Mouse (Mus musculus) megakaryocyte, embryonic 14.5 days (primary cell): ENCODE results near the gene Coq9. TPM values are rescaled to one million over a fixed set of nuclear protein-coding genes. Genes with fewer than 3 reads are reported as not detected.
A peak's percentile ranks its signal among the peaks of the same experiment; 100 is the strongest.
"Not testable (repeated sequence)": the region's sequence is repeated elsewhere in the genome, so short reads cannot be mapped to it uniquely, and the experiment has no call there.

Experiments used
- H3K27me3 ChIP-seq: replicated peaks from 2 replicates; pipeline ENCODE3; 2012; ENCODE audit warnings: inconsistent platforms
- H3K36me3 ChIP-seq: replicated peaks from 2 replicates; pipeline ENCODE3; 2012; ENCODE audit warnings: low read length, inconsistent platforms, mixed read lengths
- H3K4me1 ChIP-seq: 2 replicates; pipeline ENCODE4 v1.6.1; 2012; ENCODE audit warnings: inconsistent platforms
- H3K4me3 ChIP-seq: replicated peaks from 2 replicates; pipeline ENCODE3; 2012; ENCODE audit warnings: moderate library complexity, mild to moderate bottlenecking, inconsistent platforms
- H3K9me3 ChIP-seq: 2 replicates; pipeline ENCODE4 v1.6.1; 2012; ENCODE audit warnings: inconsistent platforms
- FLI1 ChIP-seq: IDR thresholded peaks from 2 replicates; pipeline ENCODE4 v1.6.1; 2012; ENCODE audit warnings: low read length, inconsistent platforms, mixed read lengths
- GATA1 ChIP-seq: IDR thresholded peaks from 3 replicates; pipeline ENCODE4 v1.6.1; 2012; ENCODE audit warnings: mixed read lengths, low read length, inconsistent platforms, borderline replicate concordance
- polyA plus RNA-seq: library from polyadenylated mRNA; stranded (reverse); fragments of >175 nt; gene quantifications from 2 replicates; pipeline ENCODE4 v1.2.3, GENCODE M21; 2012; ENCODE audit warnings: low replicate concordance; ENCODE audit not compliant: insufficient read depth

Gene Coq9
- polyA plus RNA-seq, 1 experiment, result 62.7 TPM

GRCm38 (mm10) chr8:94850049-94850448 is 11.9 kb downstream of the Coq9 start:
- Histone ChIP-seq H3K4me3 (no peak overlapping the region), H3K9me3 (no peaks in the 10 kb centered on the region), H3K27me3 (no peaks in the 10 kb centered on the region), H3K36me3 (peaks cover 97% of the 10 kb centered on the region), H3K4me1 (0 out of 2 replicates have a peak, but pooled peaks cover 3% of the 10 kb centered on the region)
- TF ChIP-seq FLI1 (no peak), GATA1 (no peak)

GRCm38 (mm10) chr8:94854761-94855160 is 16.6 kb downstream of the Coq9 start:
- H3K9me3 ChIP-seq, H3K4me3 ChIP-seq, H3K27me3 ChIP-seq: not testable (repeated sequence)
- peaks cover 67% of the 10 kb centered on the region for H3K36me3 ChIP-seq
- H3K4me1 ChIP-seq, result peaks cover 21% of the 10 kb centered on the region

GRCm38 (mm10) chr8:94857011-94857345 is 18.9 kb downstream of the Coq9 start:
- no peak for TF ChIP-seq GATA1
- TF ChIP-seq FLI1, result no peak
- H3K36me3 ChIP-seq, result peaks cover 67% of the 10 kb centered on the region
- no peaks in the 10 kb centered on the region for H3K27me3 ChIP-seq
- H3K4me1 ChIP-seq, result peaks cover 30% of the 10 kb centered on the region
- H3K9me3 ChIP-seq, result no peaks in the 10 kb centered on the region
- H3K4me3 ChIP-seq, result peak overlapping the region; percentile 99

GRCm38 (mm10) chr8:94857346-94858173 is 19.4 kb downstream of the Coq9 start, which contains the start of gene Polr2c:
Polr2c (plus strand) TSS chr8:94857450.
- Histone ChIP-seq H3K27me3 (no peaks in the 10 kb centered on the region), H3K4me3 (peak within 1 kb of the TSS; percentile 99), H3K36me3 (peaks cover 67% of the 10 kb centered on the region), H3K4me1 (peaks cover 33% of the 10 kb centered on the region), H3K9me3 (no peaks in the 10 kb centered on the region)
- TF ChIP-seq GATA1, result no peak
- no peak for TF ChIP-seq FLI1

- Histone ChIP-seq H3K27me3 (peaks cover 1% of the 10 kb centered on the region), H3K4me1 (peaks cover 42% of the 10 kb centered on the region)
- TF ChIP-seq GATA1, result no peak
- TF ChIP-seq FLI1, result no peak
These were observed 23.3 kb downstream of the Coq9 start for GRCm38 (mm10) chr8:94861352-94861910.

GRCm38 (mm10) chr8:94862487-94863220 is 24.5 kb downstream of the Coq9 start:
- H3K9me3 ChIP-seq, result no peaks in the 10 kb centered on the region
- peaks cover 38% of the 10 kb centered on the region for H3K4me1 ChIP-seq
- H3K27me3 ChIP-seq, result peaks cover 7% of the 10 kb centered on the region
- H3K36me3 ChIP-seq, result peaks cover 81% of the 10 kb centered on the region
- TF ChIP-seq FLI1, result no peak
- TF ChIP-seq GATA1, result no peak
- H3K4me3 ChIP-seq, result no peak overlapping the region

More at GRCm38 (mm10) chr8:94861352-94861910, 23.3 kb downstream of the Coq9 start:
- Histone ChIP-seq H3K4me3 (no peak overlapping the region), H3K9me3 (no peaks in the 10 kb centered on the region), H3K36me3 (peaks cover 70% of the 10 kb centered on the region)

- H3K4me3 ChIP-seq, result no peak overlapping the region
- peaks cover 79% of the 10 kb centered on the region for H3K36me3 ChIP-seq
- H3K9me3 ChIP-seq, result no peaks in the 10 kb centered on the region
- peaks cover 28% of the 10 kb centered on the region for H3K4me1 ChIP-seq
- TF ChIP-seq FLI1 (no peak), GATA1 (no peak)
- H3K27me3 ChIP-seq, result peaks cover 21% of the 10 kb centered on the region
These were observed 26.0 kb downstream of the Coq9 start for GRCm38 (mm10) chr8:94863897-94864673.

GRCm38 (mm10) chr8:94865292-94865691 is 27.2 kb downstream of the Coq9 start:
- peaks cover 33% of the 10 kb centered on the region for H3K27me3 ChIP-seq
- TF ChIP-seq GATA1, result no peak
- TF ChIP-seq FLI1, result no peak
- H3K9me3 ChIP-seq, result no peaks in the 10 kb centered on the region
- H3K4me3 ChIP-seq, result no peak overlapping the region
- H3K36me3 ChIP-seq, result peaks cover 67% of the 10 kb centered on the region
- peaks cover 25% of the 10 kb centered on the region for H3K4me1 ChIP-seq

GRCm38 (mm10) chr8:94866921-94867320 is 28.8 kb downstream of the Coq9 start:
- peaks cover 51% of the 10 kb centered on the region for H3K36me3 ChIP-seq
- H3K27me3 ChIP-seq, result peaks cover 50% of the 10 kb centered on the region
- H3K9me3 ChIP-seq, result no peaks in the 10 kb centered on the region
- peaks cover 33% of the 10 kb centered on the region for H3K4me1 ChIP-seq
- TF ChIP-seq GATA1 (no peak), FLI1 (no peak)
- H3K4me3 ChIP-seq, result no peak overlapping the region
